Mouse (Mus musculus) limb, embryonic 15.5 days (tissue): ENCODE measurements at regions not wholly inside any gene's neighbourhood (a gene's known extent, or its start where the extent isn't known, plus 50 kb on each side); places are given as distances from the start of the nearest gene placed in this dataset.
A peak's percentile ranks its signal among the peaks of the same experiment; 100 is the strongest.
"Not testable (repeated sequence)": the region's sequence is repeated elsewhere in the genome, so short reads cannot be mapped to it uniquely, and the experiment has no call there.

Experiments used
- ATAC-seq: fragments of 200-750 bp; cut with Nextera tagmentation; 2 replicates; pipeline ENCODE4 v1.8.0; 2017; ENCODE audit warnings: low read depth, moderate TSS enrichment; ENCODE audit not compliant: insufficient number of reproducible peaks, low FRiP score, low TSS enrichment
- H3K27ac ChIP-seq: fragments of 300-500 bp; sonication (generic); 2 replicates; pipeline ENCODE4 v1.5.1; 2015; ENCODE audit warnings: moderate library complexity, mild to moderate bottlenecking, inconsistent platforms
- H3K27me3 ChIP-seq: fragments of 300-500 bp; sonication (generic); 2 replicates; pipeline ENCODE4 v1.6.1; 2015; ENCODE audit warnings: inconsistent platforms
- H3K36me3 ChIP-seq: fragments of 300-500 bp; sonication (generic); 2 replicates; pipeline ENCODE4 v1.6.1; 2015; ENCODE audit warnings: inconsistent platforms
- H3K4me1 ChIP-seq: fragments of 300-500 bp; sonication (generic); 2 replicates; pipeline ENCODE4 v1.6.1; 2015; ENCODE audit warnings: inconsistent platforms
- H3K4me2 ChIP-seq: fragments of 300-500 bp; sonication (generic); 2 replicates; pipeline ENCODE4 v1.6.1; 2015; ENCODE audit warnings: mild to moderate bottlenecking, inconsistent platforms
- H3K4me3 ChIP-seq: fragments of 300-500 bp; sonication (generic); 2 replicates; pipeline ENCODE4 v1.5.1; 2015; ENCODE audit warnings: mild to moderate bottlenecking, inconsistent platforms
- H3K9ac ChIP-seq: fragments of 300-500 bp; sonication (generic); 2 replicates; pipeline ENCODE4 v1.6.1; 2015; ENCODE audit warnings: inconsistent platforms
- H3K9me3 ChIP-seq: fragments of 300-500 bp; sonication (generic); 2 replicates; pipeline ENCODE4 v1.6.1; 2016; ENCODE audit warnings: inconsistent platforms
- WGBS: fragments of 180-500 bp; shearing (Covaris S2); methylation state at CpG from one replicate; pipeline ENCODE4 v1.1.7; 2015; 5-methylcytosine and 5-hydroxymethylcytosine counted together

- Histone ChIP-seq H3K36me3 (no peaks in the 10 kb centered on the region), H3K4me3 (no peak overlapping the region), H3K9ac (no peak overlapping the region), H3K27me3 (no peaks in the 10 kb centered on the region), H3K9me3 (no peaks in the 10 kb centered on the region), H3K4me2 (no peak overlapping the region), H3K27ac (peak overlapping the region; percentile 57), H3K4me1 (peaks cover 19% of the 10 kb centered on the region)
- WGBS = 16% methylated on average over 3 of the region's 3 CpGs
- no peak for ATAC-seq
Measured at GRCm38 (mm10) chr3:138645320-138645719, 96.7 kb upstream of the Tspan5 start.

DNA sequence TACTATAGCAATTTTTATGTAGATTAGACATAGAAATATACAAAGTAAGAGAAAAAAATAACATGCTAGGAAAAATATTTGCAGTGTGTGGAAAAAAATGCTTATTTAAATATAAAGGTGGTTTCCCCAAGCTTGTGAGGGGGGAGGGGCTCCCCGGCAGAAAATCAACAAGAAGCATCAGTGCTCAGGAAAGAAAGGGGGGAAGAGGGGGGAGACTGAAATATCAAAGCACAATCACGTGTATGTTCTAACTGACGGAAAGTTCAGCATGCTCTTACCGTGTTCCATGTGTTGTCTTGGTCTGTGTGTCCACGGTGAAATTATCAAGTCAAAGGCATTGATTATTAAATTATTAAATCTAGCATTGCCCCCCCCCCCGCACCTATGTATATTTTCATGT lies 92.3 kb upstream of the Tspan5 start:
- 90% methylated on average over 6 of the region's 6 CpGs for whole genome bisulfite sequencing

GRCm38 (mm10) chr3:138650671-138651070 lies 91.3 kb upstream of the Tspan5 start:
- not testable (repeated sequence) for H3K4me2 ChIP-seq, H3K27me3 ChIP-seq, H3K9ac ChIP-seq, H3K4me3 ChIP-seq, H3K9me3 ChIP-seq, ATAC-seq, H3K36me3 ChIP-seq, H3K27ac ChIP-seq
- 92% methylated on average over 4 of the region's 4 CpGs for WGBS
- peaks cover 24% of the 10 kb centered on the region for H3K4me1 ChIP-seq

More for the DNA sequence above, 92.3 kb upstream of the Tspan5 start:
- ATAC-seq = no peak
- Histone ChIP-seq H3K36me3 (no peaks in the 10 kb centered on the region), H3K4me3 (no peak overlapping the region), H3K9me3 (no peaks in the 10 kb centered on the region), H3K9ac (no peak overlapping the region), H3K4me1 (peaks cover 28% of the 10 kb centered on the region), H3K27me3 (no peaks in the 10 kb centered on the region), H3K4me2 (no peak overlapping the region), H3K27ac (no peak overlapping the region)

DNA sequence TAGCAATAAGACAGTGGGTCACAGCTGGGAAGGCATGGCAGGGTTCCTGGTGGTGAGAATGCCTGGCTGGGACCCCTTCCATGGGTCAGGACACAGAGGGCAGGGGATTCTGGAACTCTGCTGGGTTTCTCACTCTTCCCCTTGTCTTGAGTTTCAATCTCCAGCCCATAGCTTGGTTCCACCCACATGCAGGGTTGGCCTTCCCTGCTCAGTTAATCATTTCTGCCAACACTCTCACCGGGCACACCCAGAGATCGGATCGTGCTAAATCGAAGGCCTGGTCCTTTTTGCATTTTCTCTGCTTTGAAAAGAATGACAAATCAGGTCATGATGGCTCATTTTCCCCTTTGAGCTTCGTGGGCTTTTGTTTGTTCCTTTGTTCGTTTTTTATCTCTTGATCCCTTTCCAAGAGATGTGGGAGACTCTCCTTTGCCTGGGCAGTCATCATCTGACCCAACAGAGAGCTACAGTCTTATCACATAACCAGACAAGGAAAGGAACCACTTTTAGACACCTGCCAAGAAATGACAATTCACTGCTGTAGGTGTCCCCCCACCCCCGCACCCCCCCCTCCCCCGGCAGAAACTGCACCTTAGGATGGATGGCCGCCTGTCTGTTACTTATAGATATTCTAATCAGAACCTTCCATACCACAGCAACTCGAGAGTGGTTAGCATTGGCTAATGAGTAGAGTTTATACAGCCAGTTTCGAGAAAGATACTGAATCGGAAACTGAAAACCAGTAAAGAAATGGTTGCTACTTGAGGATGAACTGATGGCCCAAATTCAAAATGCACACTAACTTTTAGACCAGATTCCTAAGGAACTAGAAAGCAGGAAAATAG lies 90.4 kb upstream of the Tspan5 start:
- 80% methylated on average over 12 of the region's 12 CpGs for WGBS
- Histone ChIP-seq H3K27me3 (no peaks in the 10 kb centered on the region), H3K4me3 (no peak overlapping the region), H3K4me2 (no peak overlapping the region), H3K9ac (no peak overlapping the region), H3K4me1 (peaks cover 23% of the 10 kb centered on the region), H3K36me3 (no peaks in the 10 kb centered on the region), H3K9me3 (no peaks in the 10 kb centered on the region), H3K27ac (0 out of 2 replicates have a peak overlapping the region, but pooled peaks have one; percentile 72)
- no peak for ATAC-seq

- no peak overlapping the region for H3K9ac ChIP-seq
- 66% methylated on average over 2 of the region's 2 CpGs for WGBS
- no peak for ATAC-seq
- no peaks in the 10 kb centered on the region for H3K9me3 ChIP-seq
- no peak overlapping the region for H3K4me3 ChIP-seq
- peak overlapping the region; percentile 72; the same call in 1 of the 2 replicates for H3K27ac ChIP-seq
- no peaks in the 10 kb centered on the region for H3K27me3 ChIP-seq
- no peaks in the 10 kb centered on the region for H3K36me3 ChIP-seq
- peaks cover 23% of the 10 kb centered on the region for H3K4me1 ChIP-seq
- H3K4me2 ChIP-seq = no peak overlapping the region
Measured at GRCm38 (mm10) chr3:138652206-138652605, 89.8 kb upstream of the Tspan5 start.

GRCm38 (mm10) chr3:138652685-138653084 lies 89.3 kb upstream of the Tspan5 start:
- Histone ChIP-seq H3K9ac (no peak overlapping the region), H3K4me2 (no peak overlapping the region), H3K4me1 (peaks cover 23% of the 10 kb centered on the region), H3K4me3 (no peak overlapping the region), H3K36me3 (no peaks in the 10 kb centered on the region), H3K9me3 (no peaks in the 10 kb centered on the region), H3K27ac (peak overlapping the region; percentile 72), H3K27me3 (no peaks in the 10 kb centered on the region)
- ATAC-seq = peak; percentile 83
- WGBS = 34% methylated on average over 4 of the region's 4 CpGs

GRCm38 (mm10) chr3:138653549-138654246 lies 88.3 kb upstream of the Tspan5 start:
- ATAC-seq = 0 out of 2 replicates have a peak, but pooled peaks have one; percentile 20
- 58% methylated on average over 13 of the region's 13 CpGs for WGBS
- H3K27me3 ChIP-seq = no peaks in the 10 kb centered on the region
- no peak overlapping the region for H3K4me2 ChIP-seq
- no peaks in the 10 kb centered on the region for H3K36me3 ChIP-seq
- peaks cover 23% of the 10 kb centered on the region for H3K4me1 ChIP-seq
- peak overlapping the region; percentile 72 for H3K27ac ChIP-seq
- no peak overlapping the region for H3K4me3 ChIP-seq
- H3K9ac ChIP-seq = no peak overlapping the region
- H3K9me3 ChIP-seq = no peaks in the 10 kb centered on the region

DNA sequence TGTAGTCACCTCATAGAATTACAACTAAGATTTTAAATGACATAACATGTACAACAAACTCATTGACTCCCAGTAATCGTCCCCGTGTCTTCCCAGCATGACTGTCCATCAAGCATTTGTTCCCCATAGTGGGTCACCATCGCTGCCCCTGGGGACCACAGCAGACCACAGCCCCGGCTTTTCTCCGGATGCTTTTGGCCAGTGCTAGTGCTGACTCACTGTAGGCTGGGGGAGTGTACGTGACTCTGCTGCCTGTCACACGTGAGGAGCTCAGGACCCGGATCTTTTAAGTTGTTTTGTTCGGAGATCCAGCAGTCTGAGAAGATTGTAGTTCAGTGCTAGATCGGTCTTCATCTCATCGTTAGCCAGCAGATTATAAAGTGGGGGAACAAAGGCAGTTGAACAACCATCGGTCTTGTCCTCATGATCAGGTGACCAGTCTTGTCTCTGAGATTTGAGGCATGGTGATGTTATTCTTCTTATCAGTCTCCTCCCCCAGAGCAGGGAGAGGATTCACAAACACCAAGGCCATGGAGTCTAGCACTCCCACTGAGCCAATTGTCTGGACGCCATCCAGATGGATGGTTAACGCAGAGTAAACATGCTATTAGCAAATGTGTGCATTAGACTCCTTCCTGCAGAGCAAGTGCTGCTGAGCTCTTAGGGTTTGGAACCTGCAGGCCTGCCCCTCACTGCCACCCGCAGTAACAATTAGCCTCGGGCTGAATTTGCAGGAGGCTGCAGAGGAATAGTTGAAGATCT lies 87.2 kb upstream of the Tspan5 start:
- Histone ChIP-seq H3K27ac (peak overlapping the region; percentile 72), H3K36me3 (no peaks in the 10 kb centered on the region), H3K9me3 (no peaks in the 10 kb centered on the region), H3K4me3 (no peak overlapping the region), H3K27me3 (no peaks in the 10 kb centered on the region), H3K4me1 (peaks cover 23% of the 10 kb centered on the region), H3K9ac (no peak overlapping the region), H3K4me2 (no peak overlapping the region)
- WGBS = 73% methylated on average over 16 of the region's 16 CpGs
- ATAC-seq = no peak

- peaks cover 23% of the 10 kb centered on the region for H3K4me1 ChIP-seq
- H3K9ac ChIP-seq = no peak overlapping the region
- H3K4me2 ChIP-seq = no peak overlapping the region
- no peaks in the 10 kb centered on the region for H3K27me3 ChIP-seq
- WGBS = 50% methylated on average over 3 of the region's 3 CpGs
- H3K27ac ChIP-seq = no peak overlapping the region
- H3K4me3 ChIP-seq = no peak overlapping the region
- ATAC-seq = no peak
- H3K9me3 ChIP-seq = no peaks in the 10 kb centered on the region
- H3K36me3 ChIP-seq = no peaks in the 10 kb centered on the region
Measured at GRCm38 (mm10) chr3:138655479-138655878, 86.5 kb upstream of the Tspan5 start.

DNA sequence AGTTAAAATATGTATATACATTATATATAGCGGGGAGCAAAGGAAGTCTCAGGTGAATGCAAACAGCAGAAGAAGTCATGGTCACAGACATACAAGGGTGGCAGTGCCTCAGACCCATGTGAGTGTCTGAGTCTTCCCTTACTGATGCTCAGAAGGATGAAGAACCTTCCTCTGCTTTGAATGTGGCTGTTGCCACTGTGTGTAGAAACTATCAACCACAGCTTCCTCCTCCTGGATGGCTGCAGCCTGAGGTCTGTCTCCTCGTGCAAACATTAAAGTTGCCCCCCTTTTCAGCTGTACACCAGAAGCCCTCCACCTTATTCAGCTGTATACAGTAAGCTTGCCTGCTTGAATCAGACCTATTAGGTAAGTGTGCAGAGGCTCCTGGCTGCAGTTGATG lies 79.4 kb upstream of the Tspan5 start:
- Histone ChIP-seq H3K4me1 (no peaks in the 10 kb centered on the region), H3K9ac (no peak overlapping the region), H3K27ac (no peak overlapping the region), H3K4me2 (no peak overlapping the region), H3K9me3 (no peaks in the 10 kb centered on the region), H3K4me3 (no peak overlapping the region), H3K36me3 (no peaks in the 10 kb centered on the region), H3K27me3 (no peaks in the 10 kb centered on the region)
- ATAC-seq = no peak
- WGBS = 75% methylated on average over 2 of the region's 2 CpGs

GRCm38 (mm10) chr3:138668394-138669092 lies 73.5 kb upstream of the Tspan5 start:
- WGBS = 73% methylated on average over 14 of the region's 14 CpGs
- Histone ChIP-seq H3K4me2 (no peak overlapping the region), H3K27me3 (no peaks in the 10 kb centered on the region), H3K4me3 (no peak overlapping the region), H3K9ac (no peak overlapping the region), H3K9me3 (no peaks in the 10 kb centered on the region), H3K36me3 (no peaks in the 10 kb centered on the region), H3K4me1 (no peaks in the 10 kb centered on the region), H3K27ac (no peak overlapping the region)
- no peak for ATAC-seq
